Mouse (Mus musculus) ES-Bruce4 (cell line): ENCODE measurements at regions not wholly inside any gene's neighbourhood (a gene's known extent, or its start where the extent isn't known, plus 50 kb on each side); places are given as distances from the start of the nearest gene placed in this dataset.
"Not testable (repeated sequence)": the region's sequence is repeated elsewhere in the genome, so short reads cannot be mapped to it uniquely, and the experiment has no call there.

Source experiments
- CTCF ChIP-seq: IDR thresholded peaks from one replicate; pipeline ENCODE4 v1.8.1; 2011; ENCODE audit warnings: low read depth, low read length
- EP300 ChIP-seq: IDR thresholded peaks from 2 replicates; pipeline ENCODE4 v1.6.1; 2011; ENCODE audit warnings: low read depth, low read length; ENCODE audit not compliant: insufficient read depth
- POLR2A ChIP-seq: IDR thresholded peaks from one replicate; pipeline ENCODE4 v1.8.1; 2011; ENCODE audit warnings: low read length; ENCODE audit not compliant: insufficient read depth

DNA sequence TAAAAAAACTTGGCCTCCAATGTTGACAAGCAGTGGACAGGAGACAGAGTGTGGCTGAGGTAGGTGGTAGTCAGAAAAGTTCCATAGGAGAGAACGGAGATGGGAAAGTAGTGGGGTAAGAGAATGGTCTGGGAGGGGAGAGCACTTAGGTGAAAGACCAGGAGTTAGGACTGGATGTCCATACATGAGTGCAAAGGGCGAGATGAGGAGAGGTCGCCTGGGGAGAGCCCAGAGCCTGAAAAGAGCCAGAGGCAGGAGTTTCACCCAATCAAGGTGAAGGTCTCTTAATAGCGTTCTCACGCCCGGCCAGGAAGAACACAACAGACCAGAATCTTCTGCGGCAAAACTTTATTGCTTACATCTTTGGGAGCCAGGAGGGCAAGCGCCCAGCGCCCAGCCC lies 60.3 kb upstream of the Lemd2 start:
- TF ChIP-seq POLR2A, CTCF, EP300: not testable (repeated sequence)
